Mouse (Mus musculus) adrenal gland, postnatal 14 days (tissue): ENCODE results near the gene Kcnk7. TPM values are rescaled to one million over a fixed set of nuclear protein-coding genes. Genes with fewer than 3 reads are reported as not detected.

Experiments used
- DNase-seq: peaks from one replicate; pipeline ENCODE4 v3.0.0; 2021; ENCODE audit warnings: mixed read lengths
- total RNA-seq: library from RNA; stranded (reverse); gene quantifications from 2 replicates; pipeline ENCODE4 v1.2.3, GENCODE M21; 2021

Kcnk7 gene
- total RNA-seq, 1 experiment from 2014 or later, result not detected

DNA sequence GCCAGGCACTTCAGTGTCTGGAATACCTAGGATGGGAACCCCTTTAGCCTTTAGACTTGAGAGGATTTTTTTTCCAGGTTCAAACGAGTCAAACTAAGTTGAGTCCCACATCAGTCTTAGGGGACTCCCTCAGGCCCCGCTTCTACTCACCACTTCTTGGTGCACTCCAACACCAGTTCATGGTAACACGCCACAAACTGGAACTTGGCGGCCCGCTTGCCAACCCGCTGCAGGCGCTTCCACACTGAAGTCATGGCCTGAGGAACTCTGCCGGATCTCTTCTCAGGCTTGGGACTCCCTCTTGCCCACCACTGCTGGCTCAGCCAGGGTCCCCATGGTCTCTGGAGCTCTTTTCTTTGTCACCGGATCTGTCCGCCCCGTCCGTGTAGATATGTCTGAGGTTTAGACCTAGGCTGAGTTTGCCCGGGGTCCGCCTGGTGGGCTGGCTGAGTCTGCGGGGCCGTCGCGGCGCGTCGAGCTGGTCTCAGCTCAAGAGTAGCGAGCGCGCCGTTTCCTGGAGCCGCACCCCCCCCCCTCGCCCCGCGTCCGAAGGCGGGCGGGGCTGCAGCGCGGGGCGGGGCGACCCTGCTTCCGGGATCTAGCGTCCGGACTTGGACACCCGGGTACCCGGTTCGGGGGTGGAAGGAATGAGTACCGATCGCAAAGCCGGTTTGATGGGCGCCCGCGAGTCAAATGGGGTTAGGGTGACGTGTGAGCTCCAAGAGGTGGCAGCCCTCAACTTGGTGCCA lies 21.8 kb downstream of the Kcnk7 start, which contains the start of gene Ehbp1l1:
Gene Ehbp1l1 (minus strand): TSS at position 551 of the 749 bp plus-strand sequence.
- DNase-seq, result peak; percentile 91

DNA sequence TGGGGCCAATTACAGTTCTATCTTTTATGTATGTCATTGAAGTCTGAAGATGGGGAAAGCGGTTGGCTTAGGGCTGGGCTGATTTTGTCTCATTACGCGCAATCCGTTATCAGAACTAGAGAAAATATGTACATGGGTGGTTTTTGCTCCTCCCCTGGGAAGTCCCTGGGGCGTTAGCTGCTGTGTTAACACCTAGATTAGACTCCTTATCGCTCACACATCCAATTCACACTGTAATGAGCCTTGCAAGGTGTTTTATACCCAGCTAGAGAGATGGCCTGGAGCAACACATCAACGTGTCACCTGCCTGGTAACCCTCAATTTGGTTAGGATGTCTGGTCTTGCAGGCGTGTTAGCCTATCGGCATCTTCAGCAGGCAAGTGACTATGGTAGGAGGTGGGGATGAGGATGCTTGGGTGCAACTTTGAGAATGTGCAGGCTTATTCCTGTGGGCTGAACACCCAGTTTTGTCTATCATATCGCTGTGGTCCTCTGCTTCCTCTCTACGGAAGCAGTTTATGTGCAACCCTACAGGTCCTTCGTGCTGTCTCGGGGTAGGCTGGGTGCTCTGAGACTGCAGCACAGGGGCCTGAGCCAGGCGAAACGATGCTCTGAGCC lies 22.9 kb downstream of the Kcnk7 start:
- DNase-seq, result no peak

DNA sequence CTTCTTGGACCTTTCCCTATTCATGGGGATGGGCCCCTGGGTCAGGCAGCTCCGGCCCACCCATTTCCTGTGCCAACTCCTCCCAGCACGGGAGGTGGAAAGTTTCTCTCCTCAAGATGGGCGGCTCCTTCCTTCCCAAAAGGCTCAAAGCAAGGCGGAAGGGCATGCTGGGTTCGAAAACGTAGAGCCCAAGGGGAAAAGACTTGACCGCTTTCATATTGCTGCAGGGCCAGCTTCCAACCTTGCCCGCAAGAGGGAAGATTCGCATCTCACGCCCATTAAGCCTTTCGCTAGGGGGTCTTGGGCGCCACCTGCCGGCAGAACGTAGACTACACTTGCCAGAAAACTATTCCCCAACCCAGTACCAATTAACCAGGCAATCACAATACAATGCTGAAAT lies 23.5 kb downstream of the Kcnk7 start:
- DNase-seq, result peak; percentile 92

DNA sequence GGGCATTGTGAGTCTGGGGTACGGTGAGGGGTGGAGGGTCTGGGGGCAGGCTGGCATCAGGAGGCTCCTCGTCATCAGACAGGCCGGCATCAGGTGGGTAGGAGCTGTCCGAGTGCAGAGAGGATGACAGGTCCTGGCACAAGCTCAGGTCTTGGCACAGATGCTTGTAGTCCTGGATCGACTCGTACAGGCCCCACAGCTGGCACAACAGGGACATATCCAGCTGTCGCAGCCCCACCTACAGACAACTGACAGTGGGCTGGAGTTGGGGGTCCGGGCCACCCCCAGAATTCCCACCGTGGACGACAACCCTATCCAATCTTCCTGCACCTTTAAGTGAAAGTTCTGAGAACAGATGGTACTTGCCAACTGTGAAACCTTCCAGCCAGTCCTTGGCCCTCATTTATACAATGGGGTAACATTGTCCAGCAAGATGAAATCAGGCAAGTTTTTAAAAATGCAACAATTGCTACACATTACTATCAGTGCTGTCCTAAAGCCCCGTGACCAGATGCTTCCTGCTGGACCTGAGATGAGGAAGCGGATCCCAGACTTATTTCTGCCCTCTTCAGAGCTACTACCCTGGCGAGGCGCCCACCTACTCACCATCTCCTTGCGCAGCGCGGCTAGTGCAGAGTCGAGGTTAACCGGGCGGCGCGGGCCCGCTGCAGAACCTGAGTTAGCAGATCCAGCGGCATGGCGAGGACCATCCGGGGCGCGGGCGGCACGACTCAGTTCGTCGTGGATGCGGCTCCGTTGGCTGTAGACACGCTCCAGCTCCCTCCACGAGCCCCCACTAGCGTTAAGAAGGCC lies 24.7 kb downstream of the Kcnk7 start:
- DNase-seq, result peak; percentile 80

DNA sequence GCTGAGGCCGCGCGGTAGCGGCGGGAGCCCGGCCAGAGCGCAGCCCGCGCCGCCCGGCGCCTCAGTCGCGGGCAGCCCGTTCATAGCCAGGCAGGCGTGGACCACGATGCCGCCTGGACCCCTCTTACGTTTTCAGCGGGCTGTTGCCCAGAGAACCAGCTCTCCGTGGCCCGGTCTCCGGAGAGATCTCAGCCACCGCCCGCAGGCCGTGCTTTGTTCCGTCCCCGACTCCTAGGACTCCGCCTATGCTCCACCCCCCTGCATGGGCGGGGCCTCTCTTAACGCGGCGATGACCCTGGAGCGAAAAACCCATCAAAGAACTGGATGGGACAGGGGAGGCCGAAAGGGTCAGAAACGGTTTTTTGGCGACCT lies 25.3 kb downstream of the Kcnk7 start, which contains the start of gene Fam89b:
Gene Fam89b (minus strand): TSS at position 210 of the 372 bp plus-strand sequence.
- DNase-seq, result peak; percentile 95

DNA sequence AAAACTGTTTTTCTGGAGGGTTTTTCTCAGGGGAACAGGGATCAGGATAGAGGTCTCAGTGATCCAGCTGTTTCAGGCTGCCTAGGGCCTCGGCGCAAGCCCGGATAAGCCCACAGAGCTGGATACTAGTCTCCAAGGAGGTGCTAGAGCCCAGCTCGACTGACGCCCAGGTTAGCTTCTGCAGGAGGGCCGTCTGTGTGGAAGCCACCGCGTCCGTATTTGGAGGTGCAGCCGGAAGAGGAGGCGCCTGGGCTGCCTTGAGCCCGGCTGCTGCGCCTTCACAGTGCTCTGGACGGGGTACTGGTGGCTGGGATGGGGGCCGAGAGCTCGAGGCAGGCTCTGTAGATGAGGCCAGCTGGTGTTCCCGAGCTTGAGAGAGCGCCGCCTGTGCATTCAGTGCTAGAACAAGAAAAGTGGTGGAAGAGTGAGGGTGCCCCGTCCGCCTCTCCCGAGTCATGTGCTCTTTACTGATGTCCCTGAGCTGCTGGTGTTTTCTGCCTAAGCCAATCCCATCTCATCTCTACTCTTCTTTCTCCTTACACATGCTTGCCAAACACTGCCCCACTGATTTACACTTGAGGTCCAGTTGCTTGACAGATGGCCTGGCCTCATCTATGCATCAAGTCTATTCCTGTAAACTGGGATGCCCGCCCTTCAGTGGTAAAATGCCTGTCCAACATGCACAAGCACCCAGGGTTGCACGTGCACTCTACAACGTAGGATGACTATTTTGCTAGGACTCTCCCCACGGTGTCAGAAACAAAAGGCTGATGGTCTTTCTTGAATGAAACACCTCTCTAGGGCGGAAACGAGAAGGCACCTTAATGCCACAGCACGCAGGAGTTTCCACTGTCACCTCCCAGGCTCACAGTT lies 26.4 kb downstream of the Kcnk7 start:
- DNase-seq, result peak; percentile 71

DNA sequence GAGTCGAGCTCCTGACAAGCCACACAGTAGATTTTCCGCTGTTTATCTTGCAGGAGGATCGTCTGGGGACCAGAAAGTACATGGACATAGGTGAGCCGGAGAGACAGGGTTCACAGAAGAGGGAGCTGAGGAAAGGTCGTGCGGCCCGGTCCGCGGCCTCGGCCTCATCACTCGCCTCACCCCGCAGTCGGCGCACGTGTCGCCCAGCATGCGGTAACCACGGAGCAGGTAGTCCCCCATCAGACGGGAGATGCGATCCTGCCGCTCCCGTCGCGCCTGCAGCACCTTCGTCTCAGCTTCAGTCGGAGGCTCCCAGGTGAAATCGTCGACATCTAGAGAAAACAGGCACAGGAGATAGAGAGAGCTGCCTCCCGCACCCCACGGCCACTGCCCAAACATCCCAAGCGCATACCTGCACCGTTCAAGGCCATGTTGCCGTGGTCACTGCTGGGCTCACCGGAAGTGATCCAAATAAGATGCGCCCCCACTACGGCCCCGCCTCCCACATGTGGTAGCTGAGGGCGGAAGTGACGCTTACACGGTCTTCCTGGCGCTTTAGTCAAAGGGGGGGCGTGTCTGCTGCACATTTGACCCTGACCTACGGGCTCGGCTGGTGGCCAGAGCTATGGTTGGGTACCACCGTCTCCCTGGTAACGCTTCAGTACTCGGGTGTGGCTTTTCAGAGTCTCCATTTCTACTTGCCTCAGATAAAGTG lies 27.3 kb downstream of the Kcnk7 start:
- peak; percentile 96 for DNase-seq

DNA sequence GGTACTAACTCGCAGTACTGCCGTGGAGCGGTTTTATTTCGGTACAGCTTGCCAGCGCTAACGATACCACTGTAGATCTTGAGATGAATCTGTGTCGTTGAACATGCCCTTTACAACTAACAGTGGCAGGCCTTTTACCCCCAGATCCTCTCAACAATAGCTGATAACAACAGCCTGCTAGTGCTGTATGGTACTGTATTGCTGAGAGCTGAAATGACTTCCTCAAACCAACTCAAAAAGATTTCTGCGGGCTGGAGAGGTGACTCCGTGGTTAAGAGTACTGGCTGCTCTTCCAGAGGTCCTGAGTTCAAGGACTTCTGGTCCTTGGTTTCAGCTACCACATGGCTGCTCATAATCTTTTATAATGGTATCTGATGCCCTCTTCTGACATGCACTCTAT lies 30.2 kb downstream of the Kcnk7 start:
- no peak for DNase-seq

DNA sequence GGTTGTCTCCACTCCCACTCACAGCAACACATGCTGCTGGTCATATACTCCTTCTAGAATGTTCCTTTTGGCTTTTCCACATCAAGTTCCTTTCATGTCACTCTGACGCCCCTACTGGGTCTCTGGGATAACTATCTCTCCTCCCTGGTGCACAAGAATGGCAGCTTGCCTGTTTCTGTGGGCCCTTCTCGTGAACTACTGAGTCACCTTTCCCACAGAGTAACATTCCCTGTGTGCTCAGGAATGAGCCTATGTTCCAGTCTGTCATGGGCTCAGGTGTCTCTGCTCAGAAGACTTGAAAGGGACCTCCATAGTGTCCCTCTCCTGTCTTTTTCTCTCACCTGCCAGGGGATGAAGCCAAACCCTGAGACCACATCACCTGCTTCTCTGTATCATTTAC lies 35.3 kb downstream of the Kcnk7 start:
- DNase-seq, result no peak

DNA sequence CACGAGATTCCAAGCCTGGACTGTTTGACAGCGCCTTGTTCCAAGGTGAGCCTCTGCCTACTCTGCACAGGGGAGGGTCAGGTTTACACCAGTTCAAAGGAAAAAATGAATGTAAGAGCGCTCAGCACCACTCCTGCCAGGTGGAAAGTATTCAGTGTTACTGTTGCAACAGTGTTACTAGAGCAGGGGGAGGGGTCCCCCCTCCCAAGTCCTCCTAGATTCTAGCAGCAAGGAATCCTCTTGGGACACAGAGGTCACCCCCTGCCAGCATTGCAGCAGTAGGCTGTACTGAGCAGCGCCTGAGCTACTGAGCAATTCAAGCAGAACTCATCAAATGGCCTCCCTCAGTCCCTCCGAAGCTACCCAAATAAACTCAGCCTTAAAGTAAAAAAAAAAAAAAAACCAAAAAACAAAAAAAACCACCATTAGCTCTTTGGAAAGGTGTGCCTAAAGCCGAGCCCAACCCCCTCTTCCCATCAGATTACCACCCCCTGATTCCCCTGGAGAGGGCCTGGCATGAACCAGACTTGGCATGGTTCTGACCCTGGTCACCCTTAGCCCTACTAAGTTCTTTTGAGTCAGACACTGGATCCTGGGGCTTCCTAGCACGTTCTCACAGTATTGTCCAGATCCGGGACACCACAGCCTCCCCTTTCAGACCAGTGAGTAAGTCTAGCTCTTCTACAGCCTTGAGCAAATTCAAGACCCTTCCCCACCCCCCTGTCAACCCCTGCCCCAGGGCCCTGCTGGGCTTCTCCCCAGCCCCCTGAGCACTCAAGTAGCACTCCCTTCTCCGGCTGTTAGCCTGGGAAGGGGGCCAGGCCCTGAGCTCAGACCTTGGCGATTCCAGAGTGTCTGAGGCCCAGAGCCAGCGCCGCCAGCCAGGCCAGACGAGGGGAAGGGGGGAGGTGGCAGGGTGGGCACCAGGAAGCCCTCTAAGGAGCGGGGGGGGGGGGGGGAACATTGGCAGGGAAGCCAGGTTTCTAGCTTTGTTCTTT lies 36.5 kb downstream of the Kcnk7 start, which contains the start of gene Ltbp3:
Gene Ltbp3 (plus strand): TSS at position 585 of the 998 bp plus-strand sequence.
- peak; percentile 87 for DNase-seq

DNA sequence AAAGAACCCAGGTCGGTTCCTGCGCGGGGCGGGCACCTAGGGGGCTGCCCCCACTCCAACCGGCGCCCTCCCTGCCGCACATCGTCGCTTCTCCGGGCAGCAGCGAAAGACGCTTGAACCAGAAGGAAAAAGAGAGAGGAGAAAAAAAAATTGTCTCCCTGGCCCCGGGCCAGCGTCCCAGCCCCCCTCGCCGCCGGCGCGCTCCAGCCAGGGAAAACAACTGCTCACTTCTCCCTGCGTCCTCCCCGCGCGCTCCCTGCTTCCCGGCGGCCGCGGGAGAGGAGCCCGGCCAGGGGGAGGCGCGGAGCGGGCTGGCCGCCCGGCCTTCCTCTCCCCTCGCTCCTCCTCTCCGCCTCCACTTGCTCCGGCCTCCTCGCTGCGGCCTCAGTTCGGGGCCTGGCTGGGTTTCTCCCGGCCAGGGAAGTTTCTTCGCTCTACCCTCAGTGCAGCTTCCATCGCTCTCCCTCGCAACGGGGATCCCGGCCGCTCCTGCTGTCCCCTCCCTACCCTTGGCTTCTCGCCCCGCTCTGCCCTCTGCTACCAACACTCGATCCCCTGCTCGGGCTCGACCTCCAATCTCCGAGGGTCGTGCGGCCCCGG lies 37.6 kb downstream of the Kcnk7 start:
- DNase-seq, result peak; percentile 92

DNA sequence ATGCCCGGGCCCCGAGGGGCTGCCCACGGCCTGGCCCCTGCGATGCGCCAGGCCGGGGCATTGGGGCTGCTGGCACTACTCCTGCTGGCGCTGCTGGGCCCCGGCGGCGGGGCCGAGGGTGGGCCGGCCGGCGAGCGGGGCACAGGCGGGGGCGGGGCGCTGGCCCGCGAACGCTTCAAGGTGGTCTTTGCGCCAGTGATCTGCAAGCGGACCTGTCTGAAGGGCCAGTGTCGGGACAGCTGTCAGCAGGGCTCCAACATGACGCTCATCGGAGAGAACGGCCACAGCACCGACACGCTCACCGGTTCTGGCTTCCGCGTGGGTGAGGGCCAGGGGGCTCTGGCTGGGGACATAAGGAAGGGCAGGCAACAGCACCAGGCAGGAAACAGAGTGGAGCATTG lies 38.1 kb downstream of the Kcnk7 start:
- peak; percentile 59 for DNase-seq

DNA sequence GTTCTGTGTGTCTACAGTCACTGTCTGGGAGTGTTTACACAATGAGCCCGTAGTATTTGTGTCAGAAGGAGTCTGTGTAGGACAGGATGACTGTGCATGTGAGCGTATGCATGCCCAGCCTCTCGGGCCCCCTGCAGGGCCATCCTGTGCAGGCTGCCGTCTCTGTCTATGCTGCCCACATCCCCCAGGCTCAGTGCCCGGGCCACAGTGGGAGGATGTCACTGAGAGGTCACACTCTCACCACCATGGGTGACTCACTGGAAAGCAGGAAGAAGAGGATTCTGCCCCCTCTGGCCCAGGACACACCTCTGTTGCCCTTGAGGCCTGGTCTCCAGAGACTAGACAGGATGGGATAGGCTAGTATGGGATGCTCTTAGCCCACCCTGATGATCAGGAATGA lies 39.4 kb downstream of the Kcnk7 start:
- peak; percentile 80 for DNase-seq

DNA sequence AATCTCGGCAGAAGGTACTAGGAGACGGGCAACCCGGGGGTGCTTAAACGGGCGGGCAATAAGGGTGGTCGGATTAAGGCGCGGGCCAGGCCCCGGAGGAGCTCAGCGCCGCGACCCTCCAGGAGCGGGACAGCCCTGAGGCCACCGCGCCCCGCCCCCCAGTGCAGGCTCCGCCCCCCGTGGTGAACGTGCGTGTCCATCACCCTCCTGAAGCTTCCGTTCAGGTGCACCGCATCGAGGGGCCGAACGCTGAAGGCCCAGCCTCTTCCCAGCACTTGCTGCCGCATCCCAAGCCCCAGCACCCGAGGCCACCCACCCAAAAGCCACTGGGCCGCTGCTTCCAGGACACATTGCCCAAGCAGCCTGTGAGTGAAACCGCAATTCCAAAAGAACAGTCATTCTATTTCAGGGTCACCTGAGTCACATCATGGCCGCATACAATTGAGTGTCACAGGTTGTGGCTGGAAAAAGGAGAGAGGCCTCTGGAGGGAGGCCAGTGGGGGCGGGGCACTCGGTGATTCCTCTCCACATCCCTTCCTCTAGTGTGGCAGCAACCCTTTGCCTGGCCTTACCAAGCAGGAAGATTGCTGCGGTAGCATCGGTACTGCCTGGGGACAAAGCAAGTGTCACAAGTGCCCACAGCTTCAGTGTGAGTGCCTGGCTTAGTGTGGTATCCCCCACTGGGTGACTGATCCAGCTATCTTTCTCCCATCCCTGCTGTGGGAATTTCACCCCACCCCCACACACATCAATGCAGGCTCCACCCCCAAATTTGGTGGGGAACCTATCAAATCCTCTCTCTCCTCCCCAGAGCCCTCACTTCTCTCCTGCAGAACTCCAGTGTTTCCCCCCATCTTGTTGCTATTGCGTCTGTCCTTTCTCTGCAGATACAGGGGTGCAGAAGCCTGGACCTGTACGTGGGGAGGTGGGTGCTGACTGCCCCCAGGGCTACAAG lies 41.9 kb downstream of the Kcnk7 start:
- DNase-seq, result peak; percentile 89

DNA sequence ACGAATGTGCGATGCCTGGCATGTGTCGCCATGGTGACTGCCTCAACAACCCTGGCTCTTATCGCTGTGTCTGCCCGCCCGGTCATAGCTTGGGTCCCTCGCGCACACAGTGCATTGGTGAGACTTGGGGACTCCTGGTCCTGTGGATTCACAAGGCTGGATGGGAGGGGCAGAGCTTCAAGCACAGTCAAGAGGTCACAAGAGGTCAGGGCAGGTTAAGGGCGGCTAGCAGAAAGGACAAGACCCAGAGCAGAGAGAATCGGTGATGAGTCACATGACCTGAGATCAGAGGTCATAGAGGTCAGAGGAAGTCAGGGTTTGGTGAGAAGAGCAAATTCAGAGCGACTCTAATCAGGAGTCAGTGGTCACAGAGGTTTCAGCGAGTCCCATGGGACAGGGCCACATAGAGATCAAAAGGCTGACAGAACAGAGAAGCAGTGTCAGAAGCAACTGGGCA lies 42.8 kb downstream of the Kcnk7 start:
- DNase-seq, result no peak

DNA sequence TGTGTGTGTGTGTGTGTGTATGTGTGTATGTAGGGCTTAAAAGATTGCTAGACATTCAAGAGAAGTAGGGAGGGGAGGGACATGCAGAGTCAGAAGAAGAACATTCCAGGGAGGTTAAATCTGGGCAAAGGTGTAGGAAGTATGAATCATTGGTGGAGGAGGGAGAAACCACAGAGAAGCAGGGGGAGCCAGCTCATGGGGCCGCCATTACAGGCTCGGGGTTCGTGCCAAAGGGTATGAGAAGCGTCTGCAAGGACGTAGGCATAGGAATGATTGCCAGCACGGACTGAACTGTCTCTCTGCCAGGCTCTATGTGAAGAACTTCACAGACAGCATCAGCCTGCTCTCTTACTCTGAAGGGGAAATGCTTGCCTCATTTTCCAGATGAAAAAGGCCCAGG lies 45.3 kb downstream of the Kcnk7 start:
- peak; percentile 80 for DNase-seq

DNA sequence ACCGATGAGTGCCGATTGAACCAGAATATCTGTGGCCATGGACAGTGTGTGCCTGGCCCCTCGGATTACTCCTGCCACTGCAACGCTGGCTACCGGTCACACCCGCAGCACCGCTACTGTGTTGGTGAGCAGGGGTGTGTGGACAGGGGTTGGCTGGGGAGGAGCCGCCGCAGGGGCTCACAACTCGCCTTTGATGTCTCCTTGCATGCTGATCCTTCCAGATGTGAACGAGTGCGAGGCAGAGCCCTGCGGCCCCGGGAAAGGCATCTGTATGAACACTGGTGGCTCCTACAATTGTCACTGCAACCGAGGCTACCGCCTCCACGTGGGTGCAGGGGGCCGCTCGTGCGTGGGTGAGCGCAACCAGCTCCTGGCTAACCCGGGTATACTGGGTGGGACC lies 46.8 kb downstream of the Kcnk7 start:
- no peak for DNase-seq

DNA sequence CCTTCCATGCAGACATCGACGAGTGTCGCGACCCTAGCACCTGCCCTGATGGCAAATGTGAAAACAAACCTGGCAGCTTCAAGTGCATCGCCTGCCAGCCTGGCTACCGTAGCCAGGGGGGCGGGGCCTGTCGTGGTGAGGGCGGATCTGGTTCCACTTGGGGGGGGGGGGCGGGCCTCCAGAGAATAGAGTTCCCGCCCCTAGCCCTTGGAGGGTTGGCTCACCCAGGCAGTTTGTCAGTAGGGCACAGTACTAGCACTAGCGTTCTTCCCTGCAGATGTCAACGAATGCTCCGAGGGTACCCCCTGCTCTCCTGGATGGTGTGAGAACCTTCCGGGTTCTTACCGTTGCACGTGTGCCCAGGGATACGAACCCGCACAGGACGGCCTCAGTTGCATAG lies 47.6 kb downstream of the Kcnk7 start:
- peak; percentile 90 for DNase-seq
